Comparison of ENCODE assay signal across 24 mouse cellular contexts in the genomic region with DNA sequence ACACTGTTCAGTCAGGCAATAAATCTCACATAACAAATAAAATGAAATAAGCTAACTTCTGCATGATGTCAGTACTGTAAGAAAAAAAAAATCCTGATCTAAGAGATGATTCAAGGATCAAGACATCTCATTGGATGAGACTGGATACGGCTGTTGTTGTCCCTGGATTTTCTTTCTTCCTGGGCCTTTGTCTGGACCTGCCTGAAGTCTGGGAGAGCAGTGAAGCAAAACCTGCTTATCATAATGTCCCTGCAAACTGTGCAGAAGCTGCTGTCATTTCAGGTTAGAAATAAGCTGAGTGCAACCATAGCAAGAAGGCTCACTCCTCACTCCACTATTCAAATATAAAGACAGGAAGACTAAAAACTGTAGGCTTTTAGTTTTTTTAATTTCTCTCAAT.
"Had no signal": no experiment of that assay in that cellular context is flagged by ENCODE, and none has a peak within 500 bp of the region (broad histone marks: within the 10 kb centered on the region; RNA-seq: fewer than 3 reads in every experiment).

No protein-coding gene starts in this region.

- H3K4me1 ChIP-seq: heart, embryonic 10.5 days; heart, embryonic 13.5 days; heart, embryonic 15.5 days; hindbrain, embryonic 15.5 days; kidney, embryonic 15.5 days; limb, embryonic 13.5 days; limb, embryonic 15.5 days; liver, embryonic 12.5 days had no signal

- DNase-seq: gastrocnemius, postnatal 14 days; gastrocnemius, postnatal 36 days; heart, adult 11 months; heart, postnatal 14 days; heart, postnatal 36 days; kidney, adult 11 months; kidney, adult 2 months; kidney, adult 9 months; kidney, postnatal 14 days; kidney, postnatal 36 days; layer of hippocampus, adult 9-11 months; layer of hippocampus, postnatal 36 days; left cerebral cortex, postnatal 4 days had no signal

- H3K4me2 ChIP-seq: heart, embryonic 13.5 days; heart, embryonic 15.5 days; hindbrain, embryonic 15.5 days; kidney, embryonic 15.5 days; limb, embryonic 13.5 days; limb, embryonic 15.5 days; liver, embryonic 12.5 days had no signal

- H3K36me3 ChIP-seq: heart, embryonic 10.5 days; heart, embryonic 13.5 days; heart, embryonic 15.5 days; hindbrain, embryonic 15.5 days; kidney, embryonic 15.5 days; limb, embryonic 13.5 days; limb, embryonic 15.5 days; liver, embryonic 12.5 days had no signal

- H3K9ac ChIP-seq: heart, embryonic 13.5 days; heart, embryonic 15.5 days; hindbrain, embryonic 15.5 days; kidney, embryonic 15.5 days; limb, embryonic 13.5 days; limb, embryonic 15.5 days; liver, embryonic 12.5 days had no signal

- H3K27me3 ChIP-seq: heart, embryonic 13.5 days; heart, embryonic 15.5 days; hindbrain, embryonic 15.5 days; kidney, embryonic 15.5 days; limb, embryonic 13.5 days; limb, embryonic 15.5 days; liver, embryonic 12.5 days had no signal

- H3K4me3 ChIP-seq: heart, embryonic 10.5 days; heart, embryonic 13.5 days; heart, embryonic 15.5 days; hindbrain, embryonic 15.5 days; kidney, embryonic 15.5 days; limb, embryonic 13.5 days; limb, embryonic 15.5 days; liver, embryonic 12.5 days had no signal

- H3K9me3 ChIP-seq: heart, embryonic 10.5 days; heart, embryonic 15.5 days; hindbrain, embryonic 15.5 days; kidney, embryonic 15.5 days; limb, embryonic 13.5 days; limb, embryonic 15.5 days; liver, embryonic 12.5 days had no signal

- ATAC-seq: hindbrain, postnatal 0 days; intestine, embryonic 16.5 days; liver, embryonic 12.5 days had no signal

- H3K27ac ChIP-seq: heart, embryonic 10.5 days; heart, embryonic 13.5 days; heart, embryonic 15.5 days; hindbrain, embryonic 15.5 days; hindbrain, postnatal 0 days; kidney, embryonic 15.5 days; kidney, postnatal 0 days; limb, embryonic 13.5 days; limb, embryonic 15.5 days; liver, embryonic 12.5 days had no signal
